Comparison of ENCODE assay signal across 8 mouse cellular contexts in the genomic region with DNA sequence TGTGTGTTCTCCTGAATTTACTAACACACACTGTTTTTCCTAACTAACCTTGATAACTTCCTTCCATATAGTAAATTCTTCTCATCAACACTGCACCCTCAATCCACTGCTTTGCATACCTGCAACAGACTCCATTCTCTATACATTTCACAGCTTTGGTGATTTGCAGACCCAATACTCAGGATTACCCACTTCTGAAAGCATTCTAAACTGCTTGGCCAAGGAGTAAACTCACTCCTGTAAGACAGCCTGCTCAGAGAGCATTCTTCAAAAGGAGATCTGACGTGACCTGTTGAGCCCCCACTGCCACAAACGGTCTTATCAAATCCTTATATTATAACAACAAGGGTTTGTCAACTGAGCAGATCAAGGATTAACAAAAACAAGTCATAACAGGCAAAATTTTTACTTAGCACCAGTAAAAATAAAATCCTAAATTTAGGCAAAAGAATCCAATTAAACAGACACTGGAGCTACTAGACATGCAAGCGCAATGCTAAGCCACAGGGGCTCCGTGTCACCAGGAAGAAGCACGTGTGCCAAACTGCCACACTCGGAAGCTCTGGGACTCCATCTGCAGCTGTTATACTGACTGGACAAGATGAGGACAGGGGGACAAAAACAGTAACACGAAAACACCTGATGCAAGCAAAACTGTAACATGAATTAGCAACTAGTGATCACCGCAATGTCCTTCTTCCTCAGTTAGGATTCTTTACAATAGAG. TPM values are rescaled to one million over a fixed set of nuclear protein-coding genes. Genes with fewer than 3 reads are reported as not detected.
DNase-seq lines count a peak whose midpoint lies in the region; ATAC-seq and TF ChIP-seq lines count a peak whose summit lies in the region.

No protein-coding gene starts in this region.

- 23% methylated on average over 8 of the region's 8 CpGs for WGBS in forebrain, embryonic 13.5 days
- WGBS in limb, embryonic 12.5 days, result 62% methylated on average over 8 of the region's 8 CpGs

- peaks cover 8 to 17% of the 10 kb centered on the region in 2 experiments for H3K4me1 ChIP-seq in MEL (ENCODE audit: control insufficient read depth in 1 of 2, insufficient read depth in 2 of 2, low read length in 2 of 2)
- H3K4me1 ChIP-seq in forebrain, embryonic 13.5 days, result peaks cover 25% of the 10 kb centered on the region
- peaks cover 14% of the 10 kb centered on the region for H3K4me1 ChIP-seq in limb, embryonic 12.5 days (replicated peaks)

- peak; percentile 29 to 38 for DNase-seq in cerebellum, adult 18-20 months
- no peak for DNase-seq in cerebellum, postnatal 36 days
- DNase-seq in MEL (ENCODE audit: low read depth, low spot score), result no peak
- no peak for DNase-seq in urinary bladder, postnatal 10 days (ENCODE audit: low spot score)
- DNase-seq in urinary bladder, adult 2 months (ENCODE audit: low spot score), result no peak
- DNase-seq in spleen, postnatal 4 days (ENCODE audit: low spot score in 2 of 2), result no peak

- H3K4me2 ChIP-seq in forebrain, embryonic 13.5 days, result peak overlapping the region; percentile 30
- no peak overlapping the region for H3K4me2 ChIP-seq in limb, embryonic 12.5 days

- TF ChIP-seq POLR2A in MEL (IDR thresholded peaks at IDR 0.05; ENCODE audit: control insufficient read depth in 1 of 2, insufficient read depth in 1 of 2, low read depth in 1 of 2, low read length in 2 of 2, poor library complexity in 1 of 2), result no peak

- peak overlapping the region; percentile 63; the same call in 1 of the 2 replicates for H3K9ac ChIP-seq in MEL (ENCODE audit: control insufficient read depth, low read depth, low read length, poor library complexity, severe bottlenecking)
- H3K9ac ChIP-seq in forebrain, embryonic 13.5 days, result no peak overlapping the region
- H3K9ac ChIP-seq in limb, embryonic 12.5 days (replicated peaks), result no peak overlapping the region

- H3K27ac ChIP-seq in MEL (ENCODE audit: control insufficient read depth, low read depth, low read length), result no peak overlapping the region
- H3K27ac ChIP-seq in forebrain, embryonic 13.5 days, result peak overlapping the region; percentile 88
- 0 out of 2 replicates have a peak overlapping the region, but pooled peaks have one; percentile 56 for H3K27ac ChIP-seq in limb, embryonic 12.5 days

- no peaks in the 10 kb centered on the region for H3K27me3 ChIP-seq in MEL (ENCODE audit: control insufficient read depth in 1 of 2, insufficient read depth in 2 of 2, low read length in 2 of 2)
- H3K27me3 ChIP-seq in forebrain, embryonic 13.5 days, result no peaks in the 10 kb centered on the region
- no peaks in the 10 kb centered on the region for H3K27me3 ChIP-seq in limb, embryonic 12.5 days

- TF ChIP-seq EP300 in MEL (IDR thresholded peaks at IDR 0.05; ENCODE audit: low read depth in 1 of 2, low read length in 2 of 2), result no peak

- peak overlapping the region; percentile 64 to 83; a peak in 2 of 4 replicates for H3K4me3 ChIP-seq in MEL (ENCODE audit: control insufficient read depth in 1 of 2, insufficient read depth in 1 of 2, low read depth in 2 of 2, low read length in 2 of 2)
- H3K4me3 ChIP-seq in forebrain, embryonic 13.5 days, result no peak overlapping the region
- no peak overlapping the region for H3K4me3 ChIP-seq in limb, embryonic 12.5 days (replicated peaks)

- H3K36me3 ChIP-seq in MEL (ENCODE audit: control insufficient read depth in 1 of 2, insufficient read depth in 2 of 2, low read length in 2 of 2), result peaks cover 0 to 9% of the 10 kb centered on the region in 2 experiments; a peak in 2 of 4 replicates
- H3K36me3 ChIP-seq in forebrain, embryonic 13.5 days (ENCODE audit: poor library complexity, severe bottlenecking), result no peaks in the 10 kb centered on the region
- H3K36me3 ChIP-seq in limb, embryonic 12.5 days, result no peaks in the 10 kb centered on the region

- peak; percentile 50 for ATAC-seq in forebrain, embryonic 13.5 days
- no peak for ATAC-seq in limb, embryonic 12.5 days (ENCODE audit: insufficient number of reproducible peaks, insufficient read depth, low FRiP score, low TSS enrichment, low read depth)

- TF ChIP-seq RAD21 in MEL (IDR thresholded peaks at IDR 0.05; ENCODE audit: low read depth, low read length), result no peak

- no peaks in the 10 kb centered on the region for H3K79me2 ChIP-seq in MEL (ENCODE audit: control insufficient read depth, insufficient read depth, low read length, poor library complexity)

- H3K9me3 ChIP-seq in MEL (replicated peaks; ENCODE audit: insufficient read depth, low read length), result no peaks in the 10 kb centered on the region
- no peaks in the 10 kb centered on the region for H3K9me3 ChIP-seq in forebrain, embryonic 13.5 days (replicated peaks)
- no peaks in the 10 kb centered on the region for H3K9me3 ChIP-seq in limb, embryonic 12.5 days

- no peak for TF ChIP-seq CTCF in MEL (IDR thresholded peaks at IDR 0.05 in 2 of 3, conservative IDR thresholded peaks at IDR 0.05 in 1 of 3; ENCODE audit: control insufficient read depth in 1 of 3, insufficient read depth in 1 of 3, low read depth in 2 of 3, low read length in 3 of 3, poor library complexity in 1 of 3, severe bottlenecking in 1 of 3)

TF ChIP-seq in MEL, 35 proteins besides CTCF, POLR2A, EP300 and RAD21:
- TF ChIP-seq USF1 (IDR thresholded peaks at IDR 0.05; ENCODE audit: low read depth, low read length), result no peak
- no peak for TF ChIP-seq MXI1 (IDR thresholded peaks at IDR 0.05; ENCODE audit: low read depth, low read length)
- TF ChIP-seq BHLHE40 (IDR thresholded peaks at IDR 0.05; ENCODE audit: borderline replicate concordance, low read depth, low read length), result no peak
- no peak for TF ChIP-seq KAT2A (conservative IDR thresholded peaks at IDR 0.05; ENCODE audit: low read depth, low read length)
- TF ChIP-seq MYC (IDR thresholded peaks at IDR 0.05; ENCODE audit: low read depth, low read length), result no peak
- no peak for TF ChIP-seq MEF2A (IDR thresholded peaks at IDR 0.05; ENCODE audit: extremely low read depth, insufficient replicate concordance, low read depth, low read length, poor library complexity, severe bottlenecking)
- no peak for TF ChIP-seq GATA1 (IDR thresholded peaks at IDR 0.05; ENCODE audit: low read depth, low read length)
- TF ChIP-seq ZC3H11A (IDR thresholded peaks at IDR 0.05; ENCODE audit: low read depth, low read length), result no peak
- TF ChIP-seq USF2 (IDR thresholded peaks at IDR 0.05; ENCODE audit: borderline replicate concordance in 1 of 2, insufficient read depth in 1 of 2, low read depth in 1 of 2, low read length in 2 of 2), result no peak

RNA-seq across cellular contexts. Expression of a gene that starts 44.4 kb away (rescaled TPM):
- 2.0 and 2.7 TPM in 2 replicates for total RNA-seq in MEL (2012; rRNA removed)
- polyA plus RNA-seq in MEL (2012; ENCODE audit: insufficient read depth in 1 of 2, insufficient read length in 2 of 2, low read depth in 1 of 2, low replicate concordance in 2 of 2, missing spikeins in 1 of 2), result 1 to 10 TPM in 1 of 2 experiments, not detected in 1; 4.3 TPM
- 16.0 and 16.6 TPM in 2 replicates for polyA plus RNA-seq in forebrain, embryonic 13.5 days (2015; fragmentation: Nextera tagmentation; extraction: Ambion mirVana)
- 15.4 and 16.1 TPM in 2 replicates for polyA plus RNA-seq in limb, embryonic 12.5 days (2016; fragmentation: Nextera tagmentation; extraction: Ambion mirVana)
- polyA plus RNA-seq in urinary bladder, adult 2 months (2012; rRNA removed), result 9.5 and 12.2 TPM in 2 replicates

Comparison
In these comparisons a context has a peak if more than half of its experiments do, and no peak if none do; other contexts are left out.
1. DNase-seq: peak in cerebellum, adult 18-20 months (2 of 2); none in cerebellum, postnatal 36 days (0 of 2), MEL (single experiment), urinary bladder, postnatal 10 days (single experiment), urinary bladder, adult 2 months (single experiment) and spleen, postnatal 4 days (0 of 2).
2. H3K4me3 ChIP-seq: peak in MEL (2 of 2); none in forebrain, embryonic 13.5 days (single experiment) and limb, embryonic 12.5 days (single experiment).